Mouse (Mus musculus) layer of hippocampus, adult 9-11 months (tissue): ENCODE results near the gene Pla2g3.

Experiments used
- DNase-seq: peaks from one replicate; pipeline ENCODE4 v3.0.0; 2022

The Pla2g3 gene

GRCm38 (mm10) chr11:3539111-3539825 is 51.2 kb downstream of the Pla2g3 start:
- peak; percentile 94 for DNase-seq

GRCm38 (mm10) chr11:3539826-3540196 is 51.7 kb downstream of the Pla2g3 start:
- DNase-seq = no peak

- no peak for DNase-seq
Observed at GRCm38 (mm10) chr11:3540451-3541085, 52.5 kb downstream of the Pla2g3 start, which contains the start of gene Smtn. Gene Smtn (minus strand): TSS chr11:3540612.

GRCm38 (mm10) chr11:3541932-3542331 is 53.8 kb downstream of the Pla2g3 start:
- DNase-seq = no peak

- DNase-seq = no peak
Observed at GRCm38 (mm10) chr11:3543001-3543400, 54.9 kb downstream of the Pla2g3 start.

GRCm38 (mm10) chr11:3544409-3544808 is 56.3 kb downstream of the Pla2g3 start:
- no peak for DNase-seq

- no peak for DNase-seq
Observed at GRCm38 (mm10) chr11:3545531-3546241, 57.6 kb downstream of the Pla2g3 start.

GRCm38 (mm10) chr11:3546242-3546562 is 58.1 kb downstream of the Pla2g3 start:
- no peak for DNase-seq

GRCm38 (mm10) chr11:3547047-3547446 is 59.0 kb downstream of the Pla2g3 start:
- DNase-seq = no peak

GRCm38 (mm10) chr11:3547969-3548368 is 59.9 kb downstream of the Pla2g3 start:
- no peak for DNase-seq

GRCm38 (mm10) chr11:3548564-3549295 is 60.6 kb downstream of the Pla2g3 start:
- no peak for DNase-seq
